8 mouse cellular contexts compared by ENCODE assay signal in genomic region chr5:114379763-114380162, GRCm38 (mm10). TPM values are rescaled to one million over a fixed set of nuclear protein-coding genes. Genes with fewer than 3 reads are reported as not detected.
DNase-seq lines count a peak whose midpoint lies in the region; ATAC-seq lines count a peak whose summit lies in the region.

No protein-coding gene starts in this region.

- H3K9me3 ChIP-seq in lung, embryonic 15.5 days = no peaks in the 10 kb centered on the region
- H3K9me3 ChIP-seq in hindbrain, embryonic 15.5 days = no peaks in the 10 kb centered on the region
- no peaks in the 10 kb centered on the region for H3K9me3 ChIP-seq in midbrain, embryonic 14.5 days (ENCODE audit: control insufficient read depth, low read length)

- H3K9ac ChIP-seq in lung, embryonic 15.5 days = peak overlapping the region; percentile 99
- H3K9ac ChIP-seq in hindbrain, embryonic 15.5 days = peak overlapping the region; percentile 97
- peak overlapping the region; percentile 84 for H3K9ac ChIP-seq in midbrain, embryonic 14.5 days (replicated peaks; ENCODE audit: low read length)

- DNase-seq in lung, postnatal 25 days (ENCODE audit: low spot score) = no peak
- DNase-seq in c-Kit-positive CD71-positive TER-119-positive erythroid progenitor cells, embryonic 14.5 days (ENCODE audit: low spot score) = peak; percentile 30
- no peak for DNase-seq in midbrain, embryonic 14.5 days
- DNase-seq in adrenal gland, postnatal 36 days = no peak
- DNase-seq in retina, postnatal 1 day = no peak
- no peak for DNase-seq in left cerebral cortex, adult 9 months (ENCODE audit: low spot score in 2 of 2)

- peaks cover 23% of the 10 kb centered on the region for H3K36me3 ChIP-seq in lung, embryonic 15.5 days
- H3K36me3 ChIP-seq in hindbrain, embryonic 15.5 days = no peaks in the 10 kb centered on the region
- H3K36me3 ChIP-seq in midbrain, embryonic 14.5 days (ENCODE audit: control insufficient read depth, insufficient read depth, low read length) = peaks cover 18% of the 10 kb centered on the region

- peak; percentile 41 for ATAC-seq in lung, embryonic 15.5 days (ENCODE audit: borderline replicate concordance, extremely low read depth, low FRiP score, low TSS enrichment)
- 0 out of 2 replicates have a peak, but pooled peaks have one; percentile 12 for ATAC-seq in hindbrain, embryonic 15.5 days (ENCODE audit: low FRiP score, low read depth)
- ATAC-seq in midbrain, embryonic 14.5 days (ENCODE audit: low FRiP score, low TSS enrichment) = peak; percentile 5; the same call in 1 of the 2 replicates

- H3K4me3 ChIP-seq in lung, embryonic 15.5 days = peak overlapping the region; percentile 89
- H3K4me3 ChIP-seq in hindbrain, embryonic 15.5 days = peak overlapping the region; percentile 93
- H3K4me3 ChIP-seq in midbrain, embryonic 14.5 days (replicated peaks; ENCODE audit: low read depth, low read length) = peak overlapping the region; percentile 62

- peak overlapping the region; percentile 75 for H3K4me2 ChIP-seq in lung, embryonic 15.5 days
- H3K4me2 ChIP-seq in hindbrain, embryonic 15.5 days = peak overlapping the region; percentile 92
- peak overlapping the region; percentile 90 for H3K4me2 ChIP-seq in midbrain, embryonic 14.5 days (ENCODE audit: low read length)

- WGBS in lung, embryonic 15.5 days = 1% methylated on average over 20 of the region's 20 CpGs
- WGBS in hindbrain, embryonic 15.5 days = under 1% methylated on average over 20 of the region's 20 CpGs
- 1% methylated on average over 20 of the region's 20 CpGs for WGBS in midbrain, embryonic 14.5 days

- H3K27ac ChIP-seq in lung, embryonic 15.5 days = peak overlapping the region; percentile 88
- peak overlapping the region; percentile 96 for H3K27ac ChIP-seq in hindbrain, embryonic 15.5 days (replicated peaks)
- H3K27ac ChIP-seq in midbrain, embryonic 14.5 days (replicated peaks; ENCODE audit: low read depth, low read length) = peak overlapping the region; percentile 89

- peaks cover 58% of the 10 kb centered on the region for H3K4me1 ChIP-seq in lung, embryonic 15.5 days
- H3K4me1 ChIP-seq in hindbrain, embryonic 15.5 days (replicated peaks) = peaks cover 48% of the 10 kb centered on the region
- H3K4me1 ChIP-seq in midbrain, embryonic 14.5 days (ENCODE audit: control insufficient read depth, insufficient read depth, low read length) = peaks cover 22% of the 10 kb centered on the region

- no peaks in the 10 kb centered on the region for H3K27me3 ChIP-seq in lung, embryonic 15.5 days
- H3K27me3 ChIP-seq in hindbrain, embryonic 15.5 days = no peaks in the 10 kb centered on the region
- no peaks in the 10 kb centered on the region for H3K27me3 ChIP-seq in midbrain, embryonic 14.5 days (ENCODE audit: control insufficient read depth, insufficient read depth, low read length)

RNA-seq across cellular contexts. Expression of gene Kctd10, which starts 0.5 kb away (rescaled TPM):
- 169 and 176 TPM in 2 replicates for polyA plus RNA-seq in lung, embryonic 15.5 days (2015; fragmentation: Nextera tagmentation; extraction: Ambion mirVana)
- polyA plus RNA-seq in hindbrain, embryonic 15.5 days (2015; fragmentation: Nextera tagmentation; extraction: Ambion mirVana) = 62.2 and 63.9 TPM in 2 replicates
- 58.7 and 82.4 TPM in 2 replicates for polyA plus RNA-seq in midbrain, embryonic 14.5 days (2014; fragmentation: Nextera tagmentation; extraction: Ambion mirVana)
- total RNA-seq in adrenal gland, postnatal 36 days (2021) = 10 to 100 TPM; 62.7 to 71.9 TPM

RNA-seq across cellular contexts. Expression of gene Ube3b, which starts 0.6 kb away (rescaled TPM):
- 43.4 and 46.5 TPM in 2 replicates for polyA plus RNA-seq in lung, embryonic 15.5 days (2015; fragmentation: Nextera tagmentation; extraction: Ambion mirVana)
- 39.6 and 41.3 TPM in 2 replicates for polyA plus RNA-seq in hindbrain, embryonic 15.5 days (2015; fragmentation: Nextera tagmentation; extraction: Ambion mirVana)
- 42.7 and 49.2 TPM in 2 replicates for polyA plus RNA-seq in midbrain, embryonic 14.5 days (2014; fragmentation: Nextera tagmentation; extraction: Ambion mirVana)
- total RNA-seq in adrenal gland, postnatal 36 days (2021) = 10 to 100 TPM; 60.3 to 79.0 TPM
